Mouse (Mus musculus): ENCODE measurements around the gene Ptp4a2. TPM values are rescaled to one million over a fixed set of nuclear protein-coding genes. Genes with fewer than 3 reads are reported as not detected.

Ptp4a2 gene
- polyA plus RNA-seq, 1 experiment from 2014 or later = 321 TPM

- ATAC-seq = no peak
- Histone ChIP-seq H3K4me1 (replicated peaks; ENCODE audit: control insufficient read depth, insufficient read depth, low read length) (0 out of 2 replicates have a peak, but pooled peaks cover 3% of the 10 kb centered on the region), H3K9ac (ENCODE audit: low read depth, low read length) (no peak overlapping the region), H3K27ac (ENCODE audit: low read depth, low read length) (peak overlapping the region; percentile 60; the same call in 1 of the 2 replicates), H3K27me3 (replicated peaks; ENCODE audit: control insufficient read depth, insufficient read depth, low read length) (no peaks in the 10 kb centered on the region), H3K4me2 (replicated peaks; ENCODE audit: low read depth) (peak overlapping the region; percentile 83), H3K36me3 (ENCODE audit: control insufficient read depth, insufficient read depth) (no peaks in the 10 kb centered on the region), H3K9me3 (ENCODE audit: control insufficient read depth) (no peaks in the 10 kb centered on the region), H3K4me3 (ENCODE audit: low read depth, low read length) (no peak overlapping the region)
- TF ChIP-seq CTCF (IDR thresholded peaks at IDR 0.05; ENCODE audit: low read depth) = no peak
- 64% methylated on average over 14 of the region's 14 CpGs for whole genome bisulfite sequencing
Observed at GRCm38 (mm10) chr4:129811605-129812468, 818 bp downstream of the Ptp4a2 start.

GRCm38 (mm10) chr4:129817591-129817990, 6.6 kb downstream of the Ptp4a2 start:
- TF ChIP-seq CTCF (IDR thresholded peaks at IDR 0.05; ENCODE audit: low read depth) = no peak
- H3K36me3 ChIP-seq (ENCODE audit: control insufficient read depth, insufficient read depth) = no peaks in the 10 kb centered on the region
- 73% methylated on average over 6 of the region's 6 CpGs for WGBS
- H3K4me1 ChIP-seq (replicated peaks; ENCODE audit: control insufficient read depth, insufficient read depth, low read length) = peaks cover 4% of the 10 kb centered on the region; the same call in 1 of the 2 replicates
- no peaks in the 10 kb centered on the region for H3K27me3 ChIP-seq (replicated peaks; ENCODE audit: control insufficient read depth, insufficient read depth, low read length)
- H3K4me2 ChIP-seq (replicated peaks; ENCODE audit: low read depth) = no peak overlapping the region
- no peak overlapping the region for H3K4me3 ChIP-seq (ENCODE audit: low read depth, low read length)
- H3K9me3 ChIP-seq (ENCODE audit: control insufficient read depth) = no peaks in the 10 kb centered on the region
- no peak for ATAC-seq
- no peak overlapping the region for H3K9ac ChIP-seq (ENCODE audit: low read depth, low read length)
- no peak overlapping the region for H3K27ac ChIP-seq (ENCODE audit: low read depth, low read length)

- Histone ChIP-seq H3K4me2 (replicated peaks; ENCODE audit: low read depth) (no peak overlapping the region), H3K27me3 (replicated peaks; ENCODE audit: control insufficient read depth, insufficient read depth, low read length) (no peaks in the 10 kb centered on the region), H3K36me3 (ENCODE audit: control insufficient read depth, insufficient read depth) (no peaks in the 10 kb centered on the region), H3K9ac (ENCODE audit: low read depth, low read length) (no peak overlapping the region), H3K4me3 (ENCODE audit: low read depth, low read length) (no peak overlapping the region), H3K4me1 (replicated peaks; ENCODE audit: control insufficient read depth, insufficient read depth, low read length) (peaks cover 8% of the 10 kb centered on the region), H3K9me3 (ENCODE audit: control insufficient read depth) (no peaks in the 10 kb centered on the region), H3K27ac (ENCODE audit: low read depth, low read length) (peak overlapping the region; percentile 46; the same call in 1 of the 2 replicates)
- 61% methylated on average over 10 of the region's 10 CpGs for WGBS
- ATAC-seq = no peak
- TF ChIP-seq CTCF (IDR thresholded peaks at IDR 0.05; ENCODE audit: low read depth) = no peak
Observed at GRCm38 (mm10) chr4:129818506-129819195, 7.6 kb downstream of the Ptp4a2 start.

- Histone ChIP-seq H3K9ac (ENCODE audit: low read depth, low read length) (peak overlapping the region; percentile 98), H3K9me3 (ENCODE audit: control insufficient read depth) (no peaks in the 10 kb centered on the region), H3K36me3 (ENCODE audit: control insufficient read depth, insufficient read depth) (no peaks in the 10 kb centered on the region), H3K4me3 (ENCODE audit: low read depth, low read length) (peak overlapping the region; percentile 88), H3K27ac (ENCODE audit: low read depth, low read length) (peak overlapping the region; percentile 99), H3K27me3 (replicated peaks; ENCODE audit: control insufficient read depth, insufficient read depth, low read length) (no peaks in the 10 kb centered on the region), H3K4me2 (replicated peaks; ENCODE audit: low read depth) (peak overlapping the region; percentile 72), H3K4me1 (replicated peaks; ENCODE audit: control insufficient read depth, insufficient read depth, low read length) (peaks cover 8% of the 10 kb centered on the region)
- peak; percentile 57 for TF ChIP-seq CTCF (IDR thresholded peaks at IDR 0.05; ENCODE audit: low read depth)
- peak; percentile 94 for ATAC-seq
- WGBS = under 1% methylated on average over 72 of the region's 83 CpGs
Observed at GRCm38 (mm10) chr4:129819712-129820336, 8.8 kb downstream of the Ptp4a2 start.

- ATAC-seq = peak; percentile 72
- Histone ChIP-seq H3K36me3 (ENCODE audit: control insufficient read depth, insufficient read depth) (no peaks in the 10 kb centered on the region), H3K9me3 (ENCODE audit: control insufficient read depth) (no peaks in the 10 kb centered on the region), H3K4me2 (replicated peaks; ENCODE audit: low read depth) (peak overlapping the region; percentile 72), H3K9ac (ENCODE audit: low read depth, low read length) (peak overlapping the region; percentile 98), H3K4me3 (ENCODE audit: low read depth, low read length) (peak overlapping the region; percentile 88), H3K4me1 (replicated peaks; ENCODE audit: control insufficient read depth, insufficient read depth, low read length) (peaks cover 8% of the 10 kb centered on the region), H3K27ac (ENCODE audit: low read depth, low read length) (peak overlapping the region; percentile 99), H3K27me3 (replicated peaks; ENCODE audit: control insufficient read depth, insufficient read depth, low read length) (no peaks in the 10 kb centered on the region)
- peak; percentile 41 for TF ChIP-seq CTCF (IDR thresholded peaks at IDR 0.05; ENCODE audit: low read depth)
- under 1% methylated on average over 42 of the region's 79 CpGs for WGBS
Observed at GRCm38 (mm10) chr4:129820417-129821086, 9.5 kb downstream of the Ptp4a2 start.
